In genomic region chr11:17160242-17160641, GRCm38 (mm10) we compare ENCODE assay signal across 8 mouse cellular contexts. TPM values are rescaled to one million over a fixed set of nuclear protein-coding genes. Genes with fewer than 3 reads are reported as not detected.
DNase-seq lines count a peak whose midpoint lies in the region; ATAC-seq and TF ChIP-seq lines count a peak whose summit lies in the region.

No protein-coding gene starts in this region.

- no peaks in the 10 kb centered on the region for H3K9me3 ChIP-seq in embryonic facial prominence, embryonic 14.5 days (ENCODE audit: control insufficient read depth, low read length)
- no peaks in the 10 kb centered on the region for H3K9me3 ChIP-seq in heart, embryonic 14.5 days (ENCODE audit: control insufficient read depth, low read length)
- H3K9me3 ChIP-seq in liver, embryonic 13.5 days (replicated peaks), result no peaks in the 10 kb centered on the region
- no peaks in the 10 kb centered on the region for H3K9me3 ChIP-seq in stomach, postnatal 0 days (ENCODE audit: control insufficient read depth, low read length)

- H3K4me1 ChIP-seq in bone marrow, adult 2 months (ENCODE audit: control insufficient read depth, insufficient read depth, low read length), result peaks cover 1% of the 10 kb centered on the region; the same call in 1 of the 2 replicates
- H3K4me1 ChIP-seq in embryonic facial prominence, embryonic 14.5 days (ENCODE audit: control insufficient read depth, insufficient read depth, low read length), result peaks cover 23% of the 10 kb centered on the region
- H3K4me1 ChIP-seq in heart, embryonic 14.5 days (ENCODE audit: control insufficient read depth in 2 of 2, insufficient read depth in 2 of 2, low read length in 2 of 2), result peaks cover 2 to 20% of the 10 kb centered on the region in 2 experiments; a peak in 2 of 4 replicates
- H3K4me1 ChIP-seq in liver, embryonic 13.5 days (replicated peaks), result peaks cover 48% of the 10 kb centered on the region
- peaks cover 3% of the 10 kb centered on the region; the same call in 1 of the 2 replicates for H3K4me1 ChIP-seq in stomach, postnatal 0 days (replicated peaks; ENCODE audit: control insufficient read depth, insufficient read depth)

- peak overlapping the region; percentile 98 for H3K9ac ChIP-seq in embryonic facial prominence, embryonic 14.5 days (ENCODE audit: low read depth, low read length)
- peak overlapping the region; percentile 99 for H3K9ac ChIP-seq in heart, embryonic 14.5 days (ENCODE audit: low read length)
- peak overlapping the region; percentile 97 for H3K9ac ChIP-seq in liver, embryonic 13.5 days
- peak overlapping the region; percentile 99 for H3K9ac ChIP-seq in stomach, postnatal 0 days (ENCODE audit: low read length)

- no peak for TF ChIP-seq EP300 in stomach, postnatal 0 days (optimal IDR thresholded peaks at IDR 0.05)

- peak overlapping the region; percentile 81 for H3K4me2 ChIP-seq in embryonic facial prominence, embryonic 14.5 days (ENCODE audit: low read depth, low read length)
- H3K4me2 ChIP-seq in heart, embryonic 14.5 days (ENCODE audit: low read length), result peak overlapping the region; percentile 69
- peak overlapping the region; percentile 93 for H3K4me2 ChIP-seq in liver, embryonic 13.5 days
- peak overlapping the region; percentile 75 for H3K4me2 ChIP-seq in stomach, postnatal 0 days (replicated peaks; ENCODE audit: low read depth)

- peak; percentile 48 to 63 for DNase-seq in CD8-positive naive resting alpha-beta T cell, adult 2 months (ENCODE audit: low read depth in 2 of 2, low spot score in 2 of 2)
- DNase-seq in embryonic facial prominence, embryonic 14.5 days (ENCODE audit: low spot score), result peak; percentile 90
- DNase-seq in kidney, postnatal 10 days, result peak; percentile 67
- DNase-seq in liver, embryonic 13.5 days, result peak; percentile 40
- peak; percentile 56 to 57 for DNase-seq in natural killer cell, adult 2 months (ENCODE audit: low spot score in 2 of 2)
- DNase-seq in stomach, postnatal 0 days (ENCODE audit: low spot score), result peak; percentile 60

- H3K36me3 ChIP-seq in embryonic facial prominence, embryonic 14.5 days (ENCODE audit: control insufficient read depth, insufficient read depth, low read length), result no peaks in the 10 kb centered on the region
- no peaks in the 10 kb centered on the region for H3K36me3 ChIP-seq in heart, embryonic 14.5 days (ENCODE audit: control insufficient read depth, insufficient read depth, low read length)
- no peaks in the 10 kb centered on the region for H3K36me3 ChIP-seq in liver, embryonic 13.5 days
- H3K36me3 ChIP-seq in stomach, postnatal 0 days (ENCODE audit: control insufficient read depth, insufficient read depth, low read length), result no peaks in the 10 kb centered on the region

- H3K27ac ChIP-seq in bone marrow, adult 2 months (ENCODE audit: control insufficient read depth, insufficient read depth, low read depth, low read length, poor library complexity), result peak overlapping the region; percentile 80; the same call in 1 of the 2 replicates
- peak overlapping the region; percentile 97 for H3K27ac ChIP-seq in embryonic facial prominence, embryonic 14.5 days (replicated peaks; ENCODE audit: low read depth, low read length)
- peak overlapping the region; percentile 85 to 97 for H3K27ac ChIP-seq in heart, embryonic 14.5 days (replicated peaks in 1 of 2; ENCODE audit: control insufficient read depth in 1 of 2, insufficient read depth in 1 of 2, low read depth in 2 of 2, low read length in 2 of 2)
- peak overlapping the region; percentile 93 for H3K27ac ChIP-seq in liver, embryonic 13.5 days
- peak overlapping the region; percentile 98 for H3K27ac ChIP-seq in stomach, postnatal 0 days (replicated peaks)

- TF ChIP-seq POLR2A in bone marrow, adult 2 months (IDR thresholded peaks at IDR 0.05; ENCODE audit: borderline replicate concordance, control insufficient read depth, low read depth, low read length), result no peak

- TF ChIP-seq CTCF in bone marrow, adult 2 months (IDR thresholded peaks at IDR 0.05; ENCODE audit: control insufficient read depth, insufficient read depth, low read length), result peak; percentile 56
- TF ChIP-seq CTCF in stomach, postnatal 0 days (IDR thresholded peaks at IDR 0.05; ENCODE audit: low read depth), result peak; percentile 79

- under 1% methylated on average over 12 of the region's 12 CpGs for WGBS in bone marrow, adult 2 months
- WGBS in embryonic facial prominence, embryonic 14.5 days, result 2% methylated on average over 12 of the region's 12 CpGs
- WGBS in heart, embryonic 14.5 days, result under 1% methylated on average over 12 of the region's 12 CpGs
- WGBS in liver, embryonic 13.5 days (ENCODE audit: insufficient replicate concordance), result under 1% methylated on average over 12 of the region's 12 CpGs
- WGBS in stomach, postnatal 0 days, result under 1% methylated on average over 12 of the region's 12 CpGs

- no peaks in the 10 kb centered on the region for H3K27me3 ChIP-seq in embryonic facial prominence, embryonic 14.5 days (replicated peaks; ENCODE audit: control insufficient read depth, insufficient read depth, low read length)
- H3K27me3 ChIP-seq in heart, embryonic 14.5 days (ENCODE audit: control insufficient read depth, insufficient read depth, low read length), result no peaks in the 10 kb centered on the region
- no peaks in the 10 kb centered on the region for H3K27me3 ChIP-seq in liver, embryonic 13.5 days
- H3K27me3 ChIP-seq in stomach, postnatal 0 days (ENCODE audit: control insufficient read depth, insufficient read depth, low read length), result no peaks in the 10 kb centered on the region

- peak overlapping the region; percentile 82 for H3K4me3 ChIP-seq in bone marrow, adult 2 months (replicated peaks; ENCODE audit: control insufficient read depth, low read depth, low read length)
- peak overlapping the region; percentile 97 for H3K4me3 ChIP-seq in embryonic facial prominence, embryonic 14.5 days (ENCODE audit: low read depth, low read length)
- H3K4me3 ChIP-seq in heart, embryonic 14.5 days (ENCODE audit: control insufficient read depth in 1 of 2, insufficient read depth in 1 of 2, low read depth in 1 of 2, low read length in 2 of 2), result peak overlapping the region; percentile 82 to 100
- peak overlapping the region; percentile 96 for H3K4me3 ChIP-seq in liver, embryonic 13.5 days (replicated peaks)
- peak overlapping the region; percentile 100 for H3K4me3 ChIP-seq in stomach, postnatal 0 days (ENCODE audit: low read depth, low read length)

- ATAC-seq in embryonic facial prominence, embryonic 14.5 days (ENCODE audit: low read depth), result no peak
- ATAC-seq in heart, embryonic 14.5 days (ENCODE audit: insufficient number of reproducible peaks, insufficient read depth, low FRiP score, low read depth), result no peak
- no peak for ATAC-seq in liver, embryonic 13.5 days (ENCODE audit: low read depth)
- ATAC-seq in stomach, postnatal 0 days (ENCODE audit: low FRiP score, low TSS enrichment), result peak; percentile 55

RNA-seq across cellular contexts. Expression of gene Ppp3r1, which starts 1.2 kb away (rescaled TPM):
- 17.9 and 21.5 TPM in 2 replicates for polyA plus RNA-seq in bone marrow, adult 2 months (2011; ENCODE audit: insufficient read depth, insufficient read length, low replicate concordance, missing spikeins)
- 97.7 and 104 TPM in 2 replicates for polyA plus RNA-seq in embryonic facial prominence, embryonic 14.5 days (2014; fragmentation: Nextera tagmentation; extraction: Ambion mirVana)
- 82.3 and 83.2 TPM in 2 replicates for polyA plus RNA-seq in heart, embryonic 14.5 days (2014; fragmentation: Nextera tagmentation; extraction: Ambion mirVana)
- 37.6 and 45.3 TPM in 2 replicates for polyA plus RNA-seq in liver, embryonic 13.5 days (2015; fragmentation: Nextera tagmentation; extraction: Ambion mirVana)
- polyA plus RNA-seq in stomach, postnatal 0 days (2015; fragmentation: Nextera tagmentation; extraction: Ambion mirVana), result 76.9 and 77.9 TPM in 2 replicates

RNA-seq across cellular contexts. Expression of gene Wdr92, which starts 21.7 kb away (rescaled TPM):
- polyA plus RNA-seq in bone marrow, adult 2 months (2011; ENCODE audit: insufficient read depth, insufficient read length, low replicate concordance, missing spikeins), result 5.4 and 11.1 TPM in 2 replicates
- polyA plus RNA-seq in embryonic facial prominence, embryonic 14.5 days (2014; fragmentation: Nextera tagmentation; extraction: Ambion mirVana), result 23.6 and 24.3 TPM in 2 replicates
- polyA plus RNA-seq in heart, embryonic 14.5 days (2014; fragmentation: Nextera tagmentation; extraction: Ambion mirVana), result 18.0 and 20.4 TPM in 2 replicates
- polyA plus RNA-seq in liver, embryonic 13.5 days (2015; fragmentation: Nextera tagmentation; extraction: Ambion mirVana), result 15.1 and 17.9 TPM in 2 replicates
- polyA plus RNA-seq in stomach, postnatal 0 days (2015; fragmentation: Nextera tagmentation; extraction: Ambion mirVana), result 16.2 and 16.6 TPM in 2 replicates

RNA-seq across cellular contexts. Expression of gene Pno1, which starts 51.1 kb away (rescaled TPM):
- 9.6 and 28.6 TPM in 2 replicates for polyA plus RNA-seq in bone marrow, adult 2 months (2011; ENCODE audit: insufficient read depth, insufficient read length, low replicate concordance, missing spikeins)
- polyA plus RNA-seq in embryonic facial prominence, embryonic 14.5 days (2014; fragmentation: Nextera tagmentation; extraction: Ambion mirVana), result 69.8 and 75.5 TPM in 2 replicates
- 50.4 and 51.5 TPM in 2 replicates for polyA plus RNA-seq in heart, embryonic 14.5 days (2014; fragmentation: Nextera tagmentation; extraction: Ambion mirVana)
- polyA plus RNA-seq in liver, embryonic 13.5 days (2015; fragmentation: Nextera tagmentation; extraction: Ambion mirVana), result 68.0 and 78.8 TPM in 2 replicates
- polyA plus RNA-seq in stomach, postnatal 0 days (2015; fragmentation: Nextera tagmentation; extraction: Ambion mirVana), result 60.4 and 61.2 TPM in 2 replicates

Comparison
In these comparisons a context has a peak if more than half of its experiments do, and no peak if none do; other contexts are left out.
1. DNase-seq: peak in every context shown above with its lines; median percentile 90 in embryonic facial prominence, embryonic 14.5 days; 67 in kidney, postnatal 10 days; 60 in stomach, postnatal 0 days; 56 in natural killer cell, adult 2 months; 56 in CD8-positive naive resting alpha-beta T cell, adult 2 months; 40 in liver, embryonic 13.5 days.